Mouse (Mus musculus) liver, embryonic 14.5 days (tissue): ENCODE results near the gene Rpl31.

Source experiments
- CTCF ChIP-seq: IDR thresholded peaks from 2 replicates; pipeline ENCODE4 v1.5.1; 2016; ENCODE audit warnings: antibody characterized with exemption, low read depth, control low read depth
- EP300 ChIP-seq: IDR thresholded peaks from 2 replicates; pipeline ENCODE4 v1.6.1; 2016; ENCODE audit warnings: antibody characterized with exemption, low read depth

- TF ChIP-seq CTCF = no peak
- no peak for TF ChIP-seq EP300
Observed at GRCm38 (mm10) chr1:39330857-39331594, 36.6 kb upstream of the Rpl31 start.
